Mouse (Mus musculus) liver, adult 2 months (tissue): ENCODE measurements around the gene Pnma1.

Source experiments
- CTCF ChIP-seq: fragments of 200-500 bp; IDR thresholded peaks from 2 replicates; pipeline ENCODE4 v1.5.1; 2011; ENCODE audit warnings: low read depth, low read length, control low read depth
- POLR2A ChIP-seq: fragments of 200-500 bp; IDR thresholded peaks from 2 replicates; pipeline ENCODE4 v1.6.1; 2011; ENCODE audit warnings: low read length, control low read depth; ENCODE audit not compliant: insufficient read depth; ENCODE audit errors: extremely low read depth

DNA sequence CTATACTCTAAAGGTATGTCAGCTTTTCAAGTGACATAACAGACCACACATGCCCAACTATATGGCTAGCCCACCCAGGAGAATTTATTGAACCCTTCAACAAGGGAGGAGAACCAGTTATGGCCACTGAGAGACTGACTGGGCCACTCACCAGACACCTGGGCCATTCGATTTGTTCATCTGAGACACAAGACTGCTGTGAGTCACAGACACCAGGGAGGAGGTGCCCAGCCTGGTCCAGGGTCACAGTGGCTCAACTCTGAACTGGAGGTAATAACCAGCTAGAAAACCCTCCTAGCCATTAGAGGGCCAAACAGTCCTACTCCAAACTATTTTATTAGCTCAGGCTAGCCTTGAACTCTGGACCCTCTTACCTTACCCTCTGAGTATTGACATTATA, 29.8 kb upstream of the Pnma1 start:
- TF ChIP-seq CTCF, result no peak
- no peak for TF ChIP-seq POLR2A
